Mouse (Mus musculus) ES-Bruce4 (cell line): ENCODE data around the gene Terb2.

Source experiments
- CTCF ChIP-seq: IDR thresholded peaks from one replicate; pipeline ENCODE4 v1.8.1; 2011; ENCODE audit warnings: low read depth, low read length
- POLR2A ChIP-seq: IDR thresholded peaks from one replicate; pipeline ENCODE4 v1.8.1; 2011; ENCODE audit warnings: low read length; ENCODE audit not compliant: insufficient read depth

DNA sequence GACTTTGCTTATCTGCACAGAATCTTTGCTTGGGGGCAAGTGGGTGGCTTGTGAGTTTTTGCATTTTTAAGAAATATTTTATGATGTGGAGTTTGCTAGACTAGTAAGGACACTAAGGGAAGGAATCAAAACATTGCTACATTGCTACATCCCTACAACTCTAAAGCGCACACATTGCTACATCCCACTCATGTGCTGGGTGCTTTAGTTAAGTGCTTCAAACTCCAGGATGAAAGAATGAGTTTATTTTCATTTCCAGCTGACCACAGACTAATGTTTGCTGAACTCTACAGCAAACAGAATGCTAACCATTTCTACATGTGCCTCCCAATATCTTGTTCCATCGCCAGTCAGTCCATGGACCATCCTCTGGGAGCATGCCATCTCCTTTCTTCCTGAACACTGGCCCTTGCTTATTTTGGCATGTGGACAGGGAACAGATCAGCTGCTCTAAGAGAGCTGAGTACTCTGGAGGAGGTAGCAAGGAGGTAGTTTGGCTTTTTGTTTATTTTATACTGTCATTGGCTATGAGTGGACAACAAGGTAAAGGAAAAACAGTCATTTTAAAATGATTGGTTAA lies 51.9 kb downstream of the Terb2 start:
- no peak for TF ChIP-seq POLR2A
- no peak for TF ChIP-seq CTCF
